Mouse (Mus musculus) neural tube, embryonic 13.5 days (tissue): ENCODE data around the gene Nupl2. TPM values are rescaled to one million over a fixed set of nuclear protein-coding genes. Genes with fewer than 3 reads are reported as not detected.

ENCODE experiments used
- ATAC-seq: fragments of 200-750 bp; cut with Nextera tagmentation; 2 replicates; pipeline ENCODE4 v1.8.0; 2017; ENCODE audit warnings: low read depth, mild to moderate bottlenecking, moderate TSS enrichment, moderate library complexity
- H3K27ac ChIP-seq: fragments of 300-500 bp; sonication (generic); replicated peaks from 2 replicates; pipeline ENCODE4 v1.5.1; 2015; ENCODE audit warnings: moderate library complexity, mild to moderate bottlenecking, inconsistent platforms
- H3K27me3 ChIP-seq: fragments of 300-500 bp; sonication (generic); 2 replicates; pipeline ENCODE4 v1.6.1; 2015; ENCODE audit warnings: mild to moderate bottlenecking, inconsistent platforms
- H3K36me3 ChIP-seq: fragments of 300-500 bp; sonication (generic); 2 replicates; pipeline ENCODE4 v1.6.1; 2015; ENCODE audit warnings: mild to moderate bottlenecking, inconsistent platforms
- H3K4me1 ChIP-seq: fragments of 300-500 bp; sonication (generic); replicated peaks from 2 replicates; pipeline ENCODE4 v1.6.1; 2015; ENCODE audit warnings: inconsistent platforms
- H3K4me2 ChIP-seq: fragments of 300-500 bp; sonication (generic); 2 replicates; pipeline ENCODE4 v1.6.1; 2015; ENCODE audit warnings: inconsistent platforms, mild to moderate bottlenecking, moderate library complexity
- H3K4me3 ChIP-seq: fragments of 300-500 bp; sonication (generic); 2 replicates; pipeline ENCODE4 v1.5.1; 2015; ENCODE audit warnings: mild to moderate bottlenecking, inconsistent platforms
- H3K9ac ChIP-seq: fragments of 300-500 bp; sonication (generic); 2 replicates; pipeline ENCODE4 v1.6.1; 2015; ENCODE audit warnings: moderate library complexity, mild to moderate bottlenecking, inconsistent platforms
- H3K9me3 ChIP-seq: fragments of 300-500 bp; sonication (generic); 2 replicates; pipeline ENCODE4 v1.6.1; 2016; ENCODE audit warnings: inconsistent platforms
- WGBS: fragments of 180-500 bp; shearing (Covaris S2); methylation state at CpG from one replicate; pipeline ENCODE4 v1.1.7; 2015; 5-methylcytosine and 5-hydroxymethylcytosine counted together
- polyA plus RNA-seq: library from polyadenylated mRNA; unstranded; fragments of >200 nt; fragmentation: Nextera tagmentation; extraction: Ambion mirVana; gene quantifications from 2 replicates; pipeline ENCODE4 v1.2.1, GENCODE M21; 2015

Gene Nupl2
- polyA plus RNA-seq: 14.1 and 16.6 TPM in 2 replicates

DNA sequence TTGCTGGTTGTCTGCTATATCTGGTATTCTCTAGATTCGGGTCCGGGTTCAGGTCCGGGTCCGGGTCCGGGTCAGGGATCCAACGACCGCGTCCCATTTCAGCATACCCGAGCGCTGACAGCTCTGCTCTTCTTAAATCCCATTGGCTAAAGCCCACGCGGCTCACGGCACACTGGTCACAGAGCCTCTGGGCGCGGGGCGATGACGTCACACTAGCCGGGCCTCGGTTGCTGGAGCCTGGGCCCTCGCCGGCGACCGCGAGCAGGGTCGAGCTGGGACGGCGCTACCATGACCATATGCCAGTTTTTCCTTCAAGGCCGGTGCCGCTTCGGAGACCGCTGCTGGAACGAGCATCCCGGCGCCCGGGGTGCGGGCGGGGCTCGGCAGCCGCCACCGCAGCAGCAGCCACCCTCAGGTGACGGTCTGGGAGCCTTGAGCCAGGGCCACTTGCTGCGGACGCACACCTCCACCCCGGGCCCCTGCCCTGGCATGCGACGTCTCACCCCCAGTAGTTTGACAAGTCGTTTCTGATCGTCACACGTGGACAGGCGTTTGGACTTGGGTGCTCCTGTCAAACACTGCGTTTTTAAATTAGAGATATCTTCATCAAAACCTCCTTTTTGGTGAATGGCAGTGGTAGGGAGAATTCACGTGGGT is at the start of gene Nupl2:
TSS of gene Nupl2 (plus strand) at position 175 of the 657 bp plus-strand sequence.
- Histone ChIP-seq H3K4me3 (peak within 1 kb of the TSS; percentile 78), H3K4me2 (peak within 1 kb of the TSS; percentile 71), H3K4me1 (peaks cover 9% of the 10 kb centered on the region), H3K9me3 (no peaks in the 10 kb centered on the region), H3K27ac (peak within 1 kb of the TSS; percentile 82), H3K36me3 (peaks cover 30% of the 10 kb centered on the region), H3K9ac (peak within 1 kb of the TSS; percentile 95), H3K27me3 (no peaks in the 10 kb centered on the region)
- WGBS: under 1% methylated on average over 52 of the region's 52 CpGs
- peak; percentile 99 for ATAC-seq

DNA sequence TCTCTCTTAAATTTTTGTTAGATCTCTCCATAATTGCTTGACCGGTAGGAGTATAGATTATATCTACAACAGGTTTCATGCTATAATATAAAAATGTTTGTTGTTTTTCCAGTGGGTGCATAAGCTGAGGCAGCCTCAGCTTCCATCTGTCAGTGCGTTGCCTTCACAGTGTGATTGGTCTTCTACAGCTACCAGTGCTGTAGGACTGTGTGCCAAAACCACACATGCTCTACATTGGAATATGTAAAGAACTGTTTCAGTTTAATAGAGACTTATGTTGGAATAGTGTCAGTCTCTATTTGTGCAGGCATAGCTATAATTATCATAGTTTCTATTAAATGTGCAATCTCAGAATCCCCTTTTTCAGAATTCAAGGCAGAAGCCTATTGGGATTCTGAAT is 42.5 kb upstream of the Nupl2 start:
- no peaks in the 10 kb centered on the region for H3K27me3 ChIP-seq
- no peak overlapping the region for H3K9ac ChIP-seq
- no peak overlapping the region for H3K27ac ChIP-seq
- no peak for ATAC-seq
- no peak overlapping the region for H3K4me2 ChIP-seq
- H3K36me3 ChIP-seq: peaks cover 16% of the 10 kb centered on the region
- H3K4me3 ChIP-seq: no peak overlapping the region
- peaks cover 32% of the 10 kb centered on the region for H3K4me1 ChIP-seq
- H3K9me3 ChIP-seq: no peaks in the 10 kb centered on the region
- 95% methylated on average over 2 of the region's 2 CpGs for WGBS

DNA sequence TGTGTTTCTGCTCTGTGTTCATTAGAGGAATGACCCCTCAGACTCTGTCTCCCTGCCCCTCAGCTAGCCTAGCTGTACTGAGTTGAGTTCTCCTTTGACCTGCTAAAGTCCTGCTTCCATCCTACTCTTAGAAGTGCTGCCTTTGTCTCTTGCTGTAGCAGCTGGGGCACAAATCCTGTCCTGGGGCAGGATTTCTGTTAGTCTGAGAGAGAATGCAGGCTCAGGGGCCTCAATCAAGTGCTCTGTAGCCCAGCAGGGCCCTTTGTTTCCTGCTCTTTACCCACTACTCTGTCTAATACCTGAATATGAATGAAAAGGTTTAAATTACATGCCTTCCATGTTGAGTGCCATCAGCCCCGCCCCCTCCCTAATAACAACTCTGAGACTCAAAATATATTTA is 40.6 kb upstream of the Nupl2 start:
- Histone ChIP-seq H3K27ac (peak overlapping the region; percentile 81), H3K9me3 (no peaks in the 10 kb centered on the region), H3K36me3 (peaks cover 17% of the 10 kb centered on the region), H3K4me1 (peaks cover 32% of the 10 kb centered on the region), H3K27me3 (no peaks in the 10 kb centered on the region), H3K4me3 (no peak overlapping the region), H3K4me2 (no peak overlapping the region), H3K9ac (peak overlapping the region; percentile 38; the same call in 1 of the 2 replicates)
- peak; percentile 47; the same call in 1 of the 2 replicates for ATAC-seq
- 43% methylated on average over 1 of the region's 1 CpGs for WGBS

DNA sequence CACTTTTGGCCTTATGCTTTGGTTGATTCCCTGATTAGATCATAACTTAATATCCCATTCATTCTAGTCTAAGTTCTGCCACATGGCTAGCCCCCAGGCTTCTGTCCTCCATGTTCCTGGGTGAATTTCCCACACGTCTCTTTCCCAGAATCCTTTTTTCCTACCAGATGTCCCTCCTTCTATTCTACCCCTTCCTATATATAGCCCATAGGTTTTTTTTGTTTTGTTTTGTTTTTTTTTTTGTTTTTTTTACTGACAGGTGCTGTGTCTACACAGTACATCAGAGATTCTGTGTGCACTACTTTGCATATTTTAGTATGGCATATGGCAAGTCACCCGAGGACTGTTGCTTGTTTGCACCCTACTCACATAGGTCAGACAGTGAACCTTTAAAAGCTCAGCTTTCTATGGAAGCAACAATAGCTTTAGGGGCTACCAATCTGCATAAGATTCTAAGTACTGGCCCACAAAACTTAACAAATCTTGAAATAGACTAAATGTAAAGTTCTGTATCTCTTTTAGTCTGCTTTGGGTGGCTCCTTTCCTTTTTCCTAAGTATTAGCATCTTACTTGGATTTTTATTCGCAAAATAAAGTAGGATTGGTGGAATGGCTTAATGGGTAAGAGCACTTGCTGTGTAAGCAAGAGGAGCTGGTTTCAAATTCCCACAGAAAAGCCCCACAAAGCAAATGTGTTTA is 40.0 kb upstream of the Nupl2 start:
- H3K4me2 ChIP-seq: no peak overlapping the region
- ATAC-seq: peak; percentile 40; the same call in 1 of the 2 replicates
- no peaks in the 10 kb centered on the region for H3K27me3 ChIP-seq
- H3K4me3 ChIP-seq: no peak overlapping the region
- 33% methylated on average over 3 of the region's 3 CpGs for WGBS
- no peak overlapping the region for H3K9ac ChIP-seq
- H3K36me3 ChIP-seq: peaks cover 14% of the 10 kb centered on the region
- no peaks in the 10 kb centered on the region for H3K9me3 ChIP-seq
- H3K4me1 ChIP-seq: peaks cover 32% of the 10 kb centered on the region
- H3K27ac ChIP-seq: peak overlapping the region; percentile 81

- Histone ChIP-seq H3K4me2 (no peak overlapping the region), H3K4me1 (peaks cover 32% of the 10 kb centered on the region), H3K9me3 (no peaks in the 10 kb centered on the region), H3K27me3 (no peaks in the 10 kb centered on the region), H3K36me3 (peaks cover 20% of the 10 kb centered on the region), H3K27ac (no peak overlapping the region), H3K9ac (no peak overlapping the region), H3K4me3 (no peak overlapping the region)
- ATAC-seq: no peak
- WGBS: 59% methylated on average over 1 of the region's 1 CpGs
Observed at GRCm38 (mm10) chr5:24125910-24126636, 38.7 kb upstream of the Nupl2 start.

- Histone ChIP-seq H3K27me3 (no peaks in the 10 kb centered on the region), H3K27ac (no peak overlapping the region), H3K9ac (no peak overlapping the region), H3K9me3 (no peaks in the 10 kb centered on the region), H3K36me3 (peaks cover 27% of the 10 kb centered on the region), H3K4me2 (no peak overlapping the region), H3K4me1 (peaks cover 32% of the 10 kb centered on the region), H3K4me3 (no peak overlapping the region)
- no peak for ATAC-seq
- WGBS: 80% methylated on average over 4 of the region's 4 CpGs
Observed at GRCm38 (mm10) chr5:24126967-24127366, 37.8 kb upstream of the Nupl2 start.

DNA sequence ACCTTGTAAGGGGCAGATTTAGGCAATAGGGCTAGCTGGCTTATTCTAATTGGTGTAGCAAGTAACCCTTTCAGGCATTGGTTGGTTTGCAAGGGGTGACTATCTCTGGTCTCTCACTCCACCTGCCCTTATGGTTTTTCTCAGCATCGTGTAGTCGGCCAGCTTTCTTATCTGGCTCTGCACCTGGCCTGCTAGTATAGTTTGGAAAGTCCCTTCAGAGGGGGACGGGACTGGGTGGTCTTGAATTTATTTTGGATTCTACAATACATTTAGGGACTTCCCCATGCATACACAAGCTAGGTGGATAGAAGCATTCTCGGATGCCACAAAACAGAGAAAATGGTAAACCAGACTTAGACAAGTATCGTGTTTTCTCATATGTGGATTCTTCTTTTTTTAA is 17.8 kb upstream of the Nupl2 start:
- Histone ChIP-seq H3K4me3 (no peak overlapping the region), H3K4me2 (no peak overlapping the region), H3K36me3 (peaks cover 85% of the 10 kb centered on the region), H3K27ac (no peak overlapping the region), H3K4me1 (no peaks in the 10 kb centered on the region), H3K9me3 (no peaks in the 10 kb centered on the region), H3K27me3 (no peaks in the 10 kb centered on the region), H3K9ac (no peak overlapping the region)
- ATAC-seq: no peak
- 92% methylated on average over 5 of the region's 5 CpGs for WGBS

DNA sequence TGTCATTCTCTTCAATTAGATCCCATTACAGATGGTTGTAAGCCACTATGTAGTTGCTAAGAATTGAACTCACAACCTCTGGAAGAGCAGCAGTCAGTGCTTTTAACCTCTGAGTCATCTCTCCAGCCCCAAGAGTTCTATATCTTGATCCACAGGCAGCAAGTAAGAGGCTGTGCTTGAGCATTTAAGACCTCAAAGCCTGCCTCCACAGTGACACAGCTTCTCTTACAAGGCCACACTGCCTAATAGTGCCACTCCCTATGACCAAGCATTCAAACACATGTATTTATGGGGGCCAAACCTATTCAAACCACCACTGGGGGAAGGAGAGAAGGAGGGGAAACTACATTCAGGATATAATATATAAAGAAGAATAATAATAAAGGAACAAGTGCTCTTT is 12.6 kb upstream of the Nupl2 start:
- no peaks in the 10 kb centered on the region for H3K4me1 ChIP-seq
- no peaks in the 10 kb centered on the region for H3K27me3 ChIP-seq
- ATAC-seq: no peak
- H3K4me3 ChIP-seq: no peak overlapping the region
- no peak overlapping the region for H3K27ac ChIP-seq
- peaks cover 73% of the 10 kb centered on the region for H3K36me3 ChIP-seq
- no peak overlapping the region for H3K4me2 ChIP-seq
- no peaks in the 10 kb centered on the region for H3K9me3 ChIP-seq
- no peak overlapping the region for H3K9ac ChIP-seq

GRCm38 (mm10) chr5:24156774-24157173 is 8.0 kb upstream of the Nupl2 start:
- no peak overlapping the region for H3K4me3 ChIP-seq
- 98% methylated on average over 6 of the region's 6 CpGs for WGBS
- H3K4me2 ChIP-seq: no peak overlapping the region
- H3K27ac ChIP-seq: no peak overlapping the region
- H3K36me3 ChIP-seq: peaks cover 74% of the 10 kb centered on the region
- H3K9ac ChIP-seq: no peak overlapping the region
- no peaks in the 10 kb centered on the region for H3K27me3 ChIP-seq
- no peaks in the 10 kb centered on the region for H3K4me1 ChIP-seq
- ATAC-seq: no peak
- no peaks in the 10 kb centered on the region for H3K9me3 ChIP-seq

GRCm38 (mm10) chr5:24167263-24167662 is 2.5 kb downstream of the Nupl2 start:
- no peak overlapping the region for H3K4me2 ChIP-seq
- no peak overlapping the region for H3K27ac ChIP-seq
- no peaks in the 10 kb centered on the region for H3K9me3 ChIP-seq
- H3K4me1 ChIP-seq: peaks cover 9% of the 10 kb centered on the region
- no peak for ATAC-seq
- no peak overlapping the region for H3K9ac ChIP-seq
- WGBS: 58% methylated on average over 5 of the region's 5 CpGs
- no peak overlapping the region for H3K4me3 ChIP-seq
- no peaks in the 10 kb centered on the region for H3K27me3 ChIP-seq
- peaks cover 31% of the 10 kb centered on the region for H3K36me3 ChIP-seq

DNA sequence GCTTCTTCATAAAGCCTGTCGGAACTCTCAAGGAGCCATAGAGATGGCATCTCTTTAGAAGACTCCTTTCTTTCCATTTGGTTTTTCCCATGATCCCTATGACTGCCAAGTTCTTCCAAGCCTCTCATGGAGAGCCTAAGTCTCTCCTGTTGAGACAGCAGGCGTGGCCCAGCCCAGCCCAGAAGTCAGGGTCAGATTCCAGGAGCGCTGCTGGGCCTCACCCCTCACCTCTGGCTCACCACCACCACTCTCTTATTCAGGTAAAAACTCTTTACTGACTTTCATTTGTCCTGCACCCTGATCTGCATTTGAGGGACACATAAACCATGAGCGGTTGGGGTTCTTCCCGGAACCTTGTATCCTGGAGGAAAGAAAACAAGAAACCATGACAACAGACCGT is 5.1 kb downstream of the Nupl2 start:
- Histone ChIP-seq H3K9ac (no peak overlapping the region; the same call in 1 of the 2 replicates), H3K4me2 (no peak overlapping the region), H3K4me3 (no peak overlapping the region), H3K27ac (no peak overlapping the region), H3K36me3 (peaks cover 46% of the 10 kb centered on the region), H3K27me3 (no peaks in the 10 kb centered on the region), H3K9me3 (no peaks in the 10 kb centered on the region), H3K4me1 (peaks cover 9% of the 10 kb centered on the region)
- 93% methylated on average over 6 of the region's 6 CpGs for WGBS
- no peak for ATAC-seq

DNA sequence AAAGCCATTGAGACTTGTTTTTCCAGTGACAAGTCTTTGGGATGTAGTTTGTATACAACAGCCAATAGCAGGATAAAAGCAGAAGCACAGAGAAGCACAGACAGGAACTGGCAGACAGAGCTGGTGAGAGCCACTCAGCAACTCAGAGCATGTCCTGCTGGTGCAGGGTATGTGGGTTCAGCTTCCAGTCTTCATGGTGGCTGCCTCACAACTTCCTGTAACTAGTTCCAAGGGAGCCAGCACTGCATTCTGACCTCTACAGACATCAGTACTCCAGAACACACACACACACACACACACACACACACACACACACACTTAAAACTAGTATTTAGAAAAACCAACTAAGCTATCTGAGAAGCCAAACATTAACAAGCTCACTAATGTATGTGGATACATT is 7.3 kb downstream of the Nupl2 start:
- no peak for ATAC-seq
- no peak overlapping the region for H3K4me2 ChIP-seq
- H3K27me3 ChIP-seq: no peaks in the 10 kb centered on the region
- no peak overlapping the region for H3K9ac ChIP-seq
- no peaks in the 10 kb centered on the region for H3K4me1 ChIP-seq
- no peaks in the 10 kb centered on the region for H3K9me3 ChIP-seq
- H3K27ac ChIP-seq: no peak overlapping the region
- H3K4me3 ChIP-seq: no peak overlapping the region
- H3K36me3 ChIP-seq: peaks cover 60% of the 10 kb centered on the region
